8 mouse cellular contexts compared by ENCODE assay signal in genomic region chr6:31219736-31220135, GRCm38 (mm10).
DNase-seq lines count a peak whose midpoint lies in the region; ATAC-seq and TF ChIP-seq lines count a peak whose summit lies in the region.

No protein-coding gene starts in this region.

- 47% methylated on average over 3 of the region's 3 CpGs for WGBS in lung, adult 2 months
- WGBS in hindbrain, embryonic 16.5 days: 36% methylated on average over 3 of the region's 3 CpGs
- 30% methylated on average over 3 of the region's 3 CpGs for WGBS in neural tube, embryonic 12.5 days

- H3K4me2 ChIP-seq in hindbrain, embryonic 16.5 days (ENCODE audit: low read length): peak overlapping the region; percentile 87
- peak overlapping the region; percentile 71 for H3K4me2 ChIP-seq in neural tube, embryonic 12.5 days (replicated peaks)

- TF ChIP-seq CTCF in lung, adult 2 months (IDR thresholded peaks at IDR 0.05; ENCODE audit: insufficient read depth, low read length): no peak
- no peak for TF ChIP-seq CTCF in cortical plate, adult 2 months (IDR thresholded peaks at IDR 0.05; ENCODE audit: extremely low read depth, insufficient read depth, low read length)

- H3K9ac ChIP-seq in hindbrain, embryonic 16.5 days (ENCODE audit: low read depth, low read length): peak overlapping the region; percentile 67
- peak overlapping the region; percentile 47; the same call in 1 of the 2 replicates for H3K9ac ChIP-seq in neural tube, embryonic 12.5 days

- DNase-seq in lung, adult 2 months: no peak
- DNase-seq in lung, adult 18-20 months: no peak
- no peak for DNase-seq in right cerebral cortex, postnatal 10 days (ENCODE audit: low spot score in 2 of 2)
- DNase-seq in urinary bladder, adult 2 months (ENCODE audit: low spot score): no peak
- DNase-seq in right cerebral cortex, postnatal 4 days: no peak

- H3K36me3 ChIP-seq in hindbrain, embryonic 16.5 days (ENCODE audit: control insufficient read depth, insufficient read depth, low read length): no peaks in the 10 kb centered on the region
- no peaks in the 10 kb centered on the region for H3K36me3 ChIP-seq in neural tube, embryonic 12.5 days

- peaks cover 12% of the 10 kb centered on the region for H3K4me1 ChIP-seq in lung, adult 2 months (ENCODE audit: control insufficient read depth, insufficient read depth, low read length)
- no peaks in the 10 kb centered on the region for H3K4me1 ChIP-seq in cortical plate, adult 2 months (ENCODE audit: control insufficient read depth, insufficient read depth, low read length)
- H3K4me1 ChIP-seq in hindbrain, embryonic 16.5 days (ENCODE audit: control insufficient read depth, insufficient read depth, low read depth, low read length): peaks cover 32% of the 10 kb centered on the region
- H3K4me1 ChIP-seq in neural tube, embryonic 12.5 days: peaks cover 38% of the 10 kb centered on the region

- H3K9me3 ChIP-seq in hindbrain, embryonic 16.5 days (ENCODE audit: control insufficient read depth, low read length): no peaks in the 10 kb centered on the region
- no peaks in the 10 kb centered on the region for H3K9me3 ChIP-seq in neural tube, embryonic 12.5 days

- peaks cover 11% of the 10 kb centered on the region for H3K27me3 ChIP-seq in hindbrain, embryonic 16.5 days (replicated peaks; ENCODE audit: control insufficient read depth, insufficient read depth, low read length)
- peaks cover 52% of the 10 kb centered on the region for H3K27me3 ChIP-seq in neural tube, embryonic 12.5 days (replicated peaks)

- peak overlapping the region; percentile 97 for H3K27ac ChIP-seq in cortical plate, adult 2 months (ENCODE audit: insufficient read depth, low read length)
- H3K27ac ChIP-seq in hindbrain, embryonic 16.5 days (ENCODE audit: low read depth, low read length): no peak overlapping the region
- H3K27ac ChIP-seq in neural tube, embryonic 12.5 days: no peak overlapping the region

- no peak for TF ChIP-seq POLR2A in lung, adult 2 months (IDR thresholded peaks at IDR 0.05; ENCODE audit: borderline replicate concordance, extremely low read depth, low read depth, low read length)
- TF ChIP-seq POLR2A in cortical plate, adult 2 months (IDR thresholded peaks at IDR 0.05; ENCODE audit: extremely low read depth, insufficient read depth, low read length): 0 out of 2 replicates have a peak, but pooled peaks have one; percentile 14

- H3K4me3 ChIP-seq in lung, adult 2 months (replicated peaks; ENCODE audit: extremely low read depth, low read depth, low read length): peak overlapping the region; percentile 57
- H3K4me3 ChIP-seq in cortical plate, adult 2 months (ENCODE audit: insufficient read depth, low read length): peak overlapping the region; percentile 99
- H3K4me3 ChIP-seq in hindbrain, embryonic 16.5 days (ENCODE audit: low read length): peak overlapping the region; percentile 46
- H3K4me3 ChIP-seq in neural tube, embryonic 12.5 days: peak overlapping the region; percentile 35

- no peak for ATAC-seq in hindbrain, embryonic 16.5 days
- no peak for ATAC-seq in neural tube, embryonic 12.5 days (ENCODE audit: low FRiP score, low read depth)

Comparison
In these comparisons a context has a peak if more than half of its experiments do, and no peak if none do; other contexts are left out.
1. H3K4me3 ChIP-seq: peak in every context shown above with its lines; median percentile 99 in cortical plate, adult 2 months; 57 in lung, adult 2 months; 46 in hindbrain, embryonic 16.5 days; 35 in neural tube, embryonic 12.5 days.